Mouse (Mus musculus) frontal cortex, postnatal 36 days (tissue): ENCODE measurements around the gene B4galt3.
"Not testable (repeated sequence)": the region's sequence is repeated elsewhere in the genome, so short reads cannot be mapped to it uniquely, and the experiment has no call there.

Experiments used
- DNase-seq, 2 experiments: peaks; one replicate each; pipeline ENCODE4 v3.0.0; 2022; ENCODE audit warnings: low spot score in 2 of 2

Gene B4galt3

GRCm38 (mm10) chr1:171284491-171284890 is 14.4 kb downstream of the B4galt3 start:
- DNase-seq, result no peak

- no peak for DNase-seq
Measured at GRCm38 (mm10) chr1:171285096-171285892, 15.2 kb downstream of the B4galt3 start.

- DNase-seq, result no peak
Measured at GRCm38 (mm10) chr1:171286517-171286916, 16.4 kb downstream of the B4galt3 start.

DNA sequence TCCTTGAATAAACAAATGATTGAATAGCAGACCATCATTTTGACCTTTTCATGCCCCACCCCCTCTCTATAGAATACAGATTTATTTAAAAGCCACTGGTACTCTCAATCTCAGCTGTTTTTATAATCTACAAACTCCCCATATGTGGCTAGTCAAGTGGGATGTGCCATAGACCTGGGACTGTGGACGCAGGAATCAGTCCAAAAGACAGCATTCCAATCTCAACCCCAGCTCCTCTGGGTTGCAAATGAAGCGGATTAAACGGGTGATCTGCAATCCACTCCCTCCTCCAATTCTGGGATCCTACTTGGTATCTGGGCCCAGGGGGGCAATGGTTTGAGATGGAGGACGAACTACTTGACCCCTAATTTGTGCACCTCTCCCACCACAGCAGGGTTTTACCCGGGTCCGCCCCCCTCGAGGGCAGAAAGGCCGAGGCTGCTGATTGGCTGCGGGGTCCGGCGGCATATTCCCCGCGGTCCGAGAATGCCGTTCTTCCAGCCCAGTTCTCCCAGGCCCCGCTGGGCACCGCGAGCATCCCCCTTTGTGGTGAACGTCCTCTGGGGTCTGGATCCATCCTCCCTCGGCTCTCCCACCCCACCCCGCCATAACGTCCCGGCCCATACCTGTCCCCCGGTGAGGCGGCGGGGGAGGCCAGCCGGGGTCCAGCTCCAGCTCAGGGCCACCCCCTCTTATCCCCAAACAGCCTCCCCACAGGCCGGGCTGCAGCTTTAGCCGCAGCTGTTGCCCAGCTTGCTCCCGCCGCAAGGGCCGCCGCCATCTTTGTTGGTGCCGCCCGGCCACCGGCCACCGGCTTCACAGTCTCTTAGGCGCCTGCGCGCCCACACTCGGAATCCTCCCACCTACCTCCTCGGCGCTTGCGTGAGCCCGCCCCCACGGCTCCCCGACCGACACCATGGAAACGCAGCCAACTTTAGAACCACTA is 17.3 kb downstream of the B4galt3 start, which contains the start of gene Usp21:
Usp21 (minus strand) TSS at position 856 of the 946 bp plus-strand sequence.
- peak; percentile 92 to 96 for DNase-seq

GRCm38 (mm10) chr1:171288328-171288727 is 18.2 kb downstream of the B4galt3 start:
- DNase-seq, result no peak

DNA sequence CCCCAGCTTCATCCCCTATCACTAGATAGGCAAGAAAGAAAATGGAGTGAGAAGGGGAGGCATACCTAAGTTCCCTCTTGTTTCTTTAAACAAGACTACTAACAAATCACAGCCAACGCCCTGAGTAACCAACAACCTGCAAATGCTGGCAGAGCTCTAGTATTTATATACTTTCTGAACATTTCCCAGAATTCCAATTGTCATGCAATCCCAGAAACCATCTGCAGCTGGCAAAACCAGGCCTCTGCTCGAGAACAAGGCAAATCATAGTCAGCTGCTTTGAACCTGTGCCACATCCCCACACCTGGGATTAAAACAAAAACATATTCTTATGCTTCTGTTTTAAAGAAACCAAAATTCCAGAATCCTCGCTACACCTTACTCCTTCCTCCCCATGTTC is 23.2 kb downstream of the B4galt3 start:
- DNase-seq, result no peak

DNA sequence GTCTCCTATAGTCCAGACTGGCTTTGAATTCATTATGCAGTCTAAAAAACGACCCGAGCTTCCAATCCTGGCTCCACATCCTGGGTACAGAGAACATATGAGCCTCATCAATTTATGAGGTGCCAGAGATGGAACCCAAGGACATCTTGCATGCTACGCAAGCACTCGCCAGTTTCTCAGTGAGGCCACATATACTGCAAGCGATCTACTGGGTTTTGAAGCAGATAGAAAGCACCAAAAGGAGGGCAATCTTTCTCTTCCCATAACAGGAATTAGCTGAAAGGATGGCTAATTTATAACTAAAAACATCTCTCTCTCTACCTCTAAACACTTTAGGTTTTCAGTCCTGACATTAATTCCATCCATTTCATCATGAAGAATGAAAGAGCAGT is 23.8 kb downstream of the B4galt3 start:
- no peak for DNase-seq

DNA sequence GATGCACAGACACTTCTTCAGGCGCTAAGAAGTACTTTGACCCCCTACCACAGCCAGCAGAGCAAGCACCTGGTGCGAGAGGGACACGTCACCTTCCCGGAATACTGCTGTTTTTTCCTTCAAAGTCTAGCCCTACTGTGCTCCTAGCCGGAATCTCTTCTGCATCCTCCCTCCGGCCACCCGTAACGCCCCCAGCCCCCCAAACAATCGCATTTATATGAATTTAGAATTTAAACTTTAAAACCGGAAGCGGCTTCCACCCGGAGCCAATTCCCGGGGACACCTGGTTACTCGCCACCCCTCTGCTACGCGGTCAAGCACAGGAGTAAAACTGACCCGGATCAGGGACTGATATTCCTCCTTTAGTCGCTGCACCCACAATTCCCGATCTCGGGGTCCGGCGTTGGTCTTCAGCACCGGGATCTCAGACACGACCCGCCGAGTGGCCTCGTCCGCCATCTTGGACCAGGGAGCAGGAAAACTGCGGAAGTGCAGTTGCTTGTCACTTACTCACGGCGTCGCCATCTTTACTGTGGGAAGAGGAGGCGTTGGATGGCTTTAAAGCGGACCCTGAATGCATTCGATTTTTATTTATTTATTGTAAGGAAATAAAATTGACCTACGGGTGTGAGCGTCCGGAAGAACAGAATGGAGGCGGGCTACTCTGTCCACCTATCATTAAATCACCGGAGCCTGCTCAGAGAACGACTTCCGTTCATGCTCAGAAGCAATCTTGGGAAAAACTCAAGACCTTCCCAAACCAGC is 24.4 kb downstream of the B4galt3 start, which contains the start of gene Ufc1:
Ufc1 (minus strand) TSS at position 727 of the 765 bp plus-strand sequence.
- peak; percentile 88 to 90 for DNase-seq

DNA sequence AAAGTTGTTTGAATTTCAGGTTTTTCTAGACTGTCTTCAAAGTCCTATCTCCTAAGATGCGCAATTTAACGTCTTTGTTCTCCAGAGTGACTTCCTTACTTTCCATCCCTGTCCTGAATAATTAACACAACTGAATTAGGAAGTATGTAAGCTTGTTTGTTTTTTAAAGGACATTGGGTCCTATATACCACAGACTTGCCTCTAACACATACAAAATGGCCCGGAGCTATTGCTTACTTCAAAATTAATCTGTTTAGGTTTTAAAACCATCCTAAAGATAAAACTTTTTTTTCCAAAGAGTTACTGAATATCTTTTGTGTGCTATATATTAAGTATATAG is 24.9 kb downstream of the B4galt3 start:
- no peak for DNase-seq

DNA sequence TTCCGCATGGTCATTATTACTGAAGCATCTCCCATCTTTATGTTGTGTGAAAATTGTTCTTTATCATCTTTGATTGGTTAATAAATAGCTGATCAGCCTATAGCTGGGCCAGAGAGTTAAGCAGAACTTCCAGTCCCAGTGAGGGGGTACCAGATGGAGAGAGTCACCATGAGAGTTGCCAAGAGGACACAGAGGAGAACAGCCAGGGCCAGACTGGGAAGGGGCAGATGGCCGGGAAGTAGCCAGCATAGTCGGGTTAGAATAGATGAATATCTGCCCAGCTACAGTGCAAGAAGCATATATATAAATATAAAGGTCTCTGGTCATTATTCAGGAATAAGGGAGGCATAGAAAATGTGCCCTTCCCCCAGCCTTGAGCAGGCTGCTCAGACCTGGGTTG is 28.1 kb downstream of the B4galt3 start:
- DNase-seq, result no peak

DNA sequence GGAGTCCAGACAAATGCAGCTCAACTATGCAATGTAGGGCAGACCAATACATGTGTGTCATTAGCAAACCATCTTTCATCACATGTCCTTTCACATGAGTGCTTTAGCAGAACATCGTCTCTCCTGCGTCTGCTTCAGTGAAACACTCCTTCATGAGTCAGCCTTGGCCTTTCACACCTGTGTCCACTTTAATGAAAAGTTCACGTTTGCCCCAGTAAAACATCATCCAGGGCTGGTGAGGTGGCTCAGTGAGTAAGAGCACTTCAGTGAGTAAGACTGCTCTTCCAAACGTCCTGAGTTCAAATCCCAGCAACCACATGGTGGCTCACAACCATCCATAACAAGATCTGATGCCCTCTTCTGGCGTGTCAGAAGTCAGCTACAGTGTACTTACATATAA is 36.0 kb downstream of the B4galt3 start:
- DNase-seq, result not testable (repeated sequence)

- DNase-seq, result no peak
Measured at GRCm38 (mm10) chr1:171309321-171309720, 39.2 kb downstream of the B4galt3 start.

DNA sequence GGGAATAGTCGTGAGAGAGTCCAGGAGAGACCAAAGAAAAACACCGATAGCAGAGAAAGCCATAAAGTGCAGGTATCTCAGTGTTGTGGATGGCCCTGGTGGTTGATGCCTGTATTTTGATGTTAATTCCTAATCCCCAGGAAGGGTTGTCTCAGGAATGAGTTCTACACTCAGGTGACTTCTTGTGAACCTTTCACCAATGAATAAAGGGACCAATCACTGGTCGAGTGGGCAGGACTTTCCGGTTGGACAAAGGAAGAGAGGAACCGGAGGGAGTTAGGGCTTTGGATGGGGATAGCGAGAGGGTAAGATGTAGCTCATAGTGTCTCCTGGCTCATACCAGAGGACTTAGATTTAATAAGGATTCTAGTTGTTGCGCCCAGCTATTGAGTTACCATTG is 49.6 kb downstream of the B4galt3 start:
- no peak for DNase-seq

- DNase-seq, result no peak
Measured at GRCm38 (mm10) chr1:171320151-171320550, 50.0 kb downstream of the B4galt3 start.

- DNase-seq, result no peak
Measured at GRCm38 (mm10) chr1:171321415-171321814, 51.3 kb downstream of the B4galt3 start.

DNA sequence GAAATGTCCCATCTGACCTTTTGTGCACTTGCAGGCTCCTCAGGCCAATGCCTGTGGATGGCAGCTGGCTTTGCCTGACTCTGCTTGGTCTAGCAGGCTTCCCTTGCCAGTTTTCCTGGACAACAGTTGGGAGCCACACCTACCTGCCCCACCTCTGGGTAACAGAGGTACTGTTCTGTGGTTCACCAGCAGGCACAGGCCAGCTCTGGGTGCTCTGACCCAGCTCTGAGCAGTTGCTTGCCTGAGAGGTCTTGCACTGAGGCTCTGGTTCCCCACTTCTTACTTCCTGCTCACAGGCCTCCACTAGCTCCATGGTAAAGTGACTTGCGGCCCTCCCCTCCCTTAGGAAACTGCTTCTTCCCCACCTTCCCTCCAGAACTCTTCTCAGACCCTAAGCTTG is 51.9 kb downstream of the B4galt3 start:
- no peak for DNase-seq

DNA sequence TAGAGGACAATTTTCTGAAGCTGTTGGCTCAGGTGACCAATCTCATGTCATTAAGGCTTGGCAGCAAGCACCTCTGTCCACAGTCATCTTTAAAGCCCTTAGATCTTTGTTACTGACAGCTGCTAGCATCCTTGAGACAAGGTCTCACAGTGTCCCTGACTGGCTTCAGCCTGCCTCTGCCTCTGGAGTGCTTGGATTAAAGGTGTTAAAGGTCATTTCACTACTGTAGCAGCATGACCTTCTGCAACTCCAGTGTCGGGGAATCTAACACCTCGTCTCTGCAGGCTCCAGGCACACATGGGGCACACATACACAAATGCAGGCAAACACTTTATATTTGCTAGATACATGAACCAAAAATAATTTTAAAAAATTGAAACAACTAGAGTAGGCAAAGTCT is 55.4 kb downstream of the B4galt3 start:
- no peak for DNase-seq
